8 mouse cellular contexts compared by ENCODE assay signal in the genomic region with DNA sequence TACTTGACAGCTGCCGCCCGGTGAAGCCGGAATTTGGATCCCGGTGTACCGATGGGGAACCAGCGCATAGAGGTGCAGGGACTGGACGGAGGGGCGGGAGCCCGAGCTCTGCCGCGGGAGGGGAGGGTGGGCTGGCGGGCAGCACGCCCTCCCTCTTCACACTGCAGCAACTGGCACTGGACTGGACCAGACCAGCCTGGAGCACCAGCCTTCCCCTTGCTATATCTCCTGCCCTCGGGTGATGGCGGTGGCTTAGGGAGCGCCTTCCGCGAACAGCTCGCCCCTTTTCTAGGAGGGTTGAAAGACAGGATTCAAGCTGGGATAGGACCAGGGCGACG. TPM values are rescaled to one million over a fixed set of nuclear protein-coding genes. Genes with fewer than 3 reads are reported as not detected.
DNase-seq lines count a peak whose midpoint lies in the region; ATAC-seq and TF ChIP-seq lines count a peak whose summit lies in the region.

No protein-coding gene starts in this region.

- H3K4me3 ChIP-seq in embryonic facial prominence, embryonic 12.5 days: peak overlapping the region; percentile 68
- peak overlapping the region; percentile 66 for H3K4me3 ChIP-seq in hindbrain, embryonic 16.5 days (ENCODE audit: low read length)
- peak overlapping the region; percentile 68 for H3K4me3 ChIP-seq in lung, postnatal 0 days (ENCODE audit: low read depth, low read length)
- peak overlapping the region; percentile 70 for H3K4me3 ChIP-seq in stomach, embryonic 16.5 days (replicated peaks; ENCODE audit: low read length)

- no peak for TF ChIP-seq CTCF in lung, postnatal 0 days (IDR thresholded peaks at IDR 0.05)

- peak overlapping the region; percentile 53 for H3K9ac ChIP-seq in embryonic facial prominence, embryonic 12.5 days
- peak overlapping the region; percentile 66 for H3K9ac ChIP-seq in hindbrain, embryonic 16.5 days (ENCODE audit: low read depth, low read length)
- H3K9ac ChIP-seq in lung, postnatal 0 days (replicated peaks; ENCODE audit: low read depth): peak overlapping the region; percentile 26
- H3K9ac ChIP-seq in stomach, embryonic 16.5 days (ENCODE audit: low read length): peak overlapping the region; percentile 69

- 0 out of 2 replicates have a peak, but pooled peaks cover 3% of the 10 kb centered on the region for H3K4me1 ChIP-seq in embryonic facial prominence, embryonic 12.5 days
- H3K4me1 ChIP-seq in hindbrain, embryonic 16.5 days (ENCODE audit: control insufficient read depth, insufficient read depth, low read depth, low read length): peaks cover 8% of the 10 kb centered on the region
- H3K4me1 ChIP-seq in lung, postnatal 0 days (ENCODE audit: insufficient read depth, low read depth, low read length): peaks cover 10% of the 10 kb centered on the region; the same call in 1 of the 2 replicates
- H3K4me1 ChIP-seq in stomach, embryonic 16.5 days (ENCODE audit: control insufficient read depth, insufficient read depth, low read length): no peaks in the 10 kb centered on the region

- no peak for TF ChIP-seq EP300 in lung, postnatal 0 days (IDR thresholded peaks at IDR 0.05)

- no peaks in the 10 kb centered on the region for H3K36me3 ChIP-seq in embryonic facial prominence, embryonic 12.5 days
- H3K36me3 ChIP-seq in hindbrain, embryonic 16.5 days (ENCODE audit: control insufficient read depth, insufficient read depth, low read length): no peaks in the 10 kb centered on the region
- no peaks in the 10 kb centered on the region for H3K36me3 ChIP-seq in lung, postnatal 0 days (ENCODE audit: insufficient read depth, low read length)
- no peaks in the 10 kb centered on the region for H3K36me3 ChIP-seq in stomach, embryonic 16.5 days (ENCODE audit: control insufficient read depth, insufficient read depth, low read length)

- no peaks in the 10 kb centered on the region for H3K9me3 ChIP-seq in embryonic facial prominence, embryonic 12.5 days
- no peaks in the 10 kb centered on the region for H3K9me3 ChIP-seq in hindbrain, embryonic 16.5 days (ENCODE audit: control insufficient read depth, low read length)
- no peaks in the 10 kb centered on the region for H3K9me3 ChIP-seq in lung, postnatal 0 days (ENCODE audit: low read length)
- H3K9me3 ChIP-seq in stomach, embryonic 16.5 days (replicated peaks; ENCODE audit: control insufficient read depth, low read length): no peaks in the 10 kb centered on the region

- no peak overlapping the region for H3K27ac ChIP-seq in embryonic facial prominence, embryonic 12.5 days
- H3K27ac ChIP-seq in hindbrain, embryonic 16.5 days (ENCODE audit: low read depth, low read length): peak overlapping the region; percentile 14
- no peak overlapping the region for H3K27ac ChIP-seq in lung, postnatal 0 days (ENCODE audit: low read length)
- H3K27ac ChIP-seq in stomach, embryonic 16.5 days (ENCODE audit: low read length): no peak overlapping the region

- H3K4me2 ChIP-seq in embryonic facial prominence, embryonic 12.5 days (replicated peaks): peak overlapping the region; percentile 92
- peak overlapping the region; percentile 80 for H3K4me2 ChIP-seq in hindbrain, embryonic 16.5 days (ENCODE audit: low read length)
- H3K4me2 ChIP-seq in lung, postnatal 0 days (replicated peaks; ENCODE audit: low read depth, low read length): peak overlapping the region; percentile 99
- peak overlapping the region; percentile 97 for H3K4me2 ChIP-seq in stomach, embryonic 16.5 days (ENCODE audit: low read depth, low read length)

- peaks cover 18% of the 10 kb centered on the region for H3K27me3 ChIP-seq in embryonic facial prominence, embryonic 12.5 days
- peaks cover 7% of the 10 kb centered on the region for H3K27me3 ChIP-seq in hindbrain, embryonic 16.5 days (replicated peaks; ENCODE audit: control insufficient read depth, insufficient read depth, low read length)
- H3K27me3 ChIP-seq in lung, postnatal 0 days (replicated peaks; ENCODE audit: insufficient read depth, low read length): peaks cover 8% of the 10 kb centered on the region; the same call in 1 of the 2 replicates
- peaks cover 7% of the 10 kb centered on the region for H3K27me3 ChIP-seq in stomach, embryonic 16.5 days (ENCODE audit: control insufficient read depth, insufficient read depth, low read length)

- under 1% methylated on average over 21 of the region's 21 CpGs for WGBS in embryonic facial prominence, embryonic 12.5 days
- WGBS in hindbrain, embryonic 16.5 days: under 1% methylated on average over 20 of the region's 21 CpGs
- 0% methylated on average over 21 of the region's 21 CpGs for WGBS in lung, postnatal 0 days
- under 1% methylated on average over 21 of the region's 21 CpGs for WGBS in stomach, embryonic 16.5 days

- intact Hi-C loops in gastrocnemius, postnatal 14 days (cut with DNase I; ENCODE audit: low total_unique reads): no loop called here

- ATAC-seq in embryonic facial prominence, embryonic 12.5 days (ENCODE audit: insufficient number of reproducible peaks, insufficient read depth, low FRiP score, low TSS enrichment): peak; percentile 75
- ATAC-seq in hindbrain, embryonic 16.5 days: peak; percentile 76
- peak; percentile 65 for ATAC-seq in lung, postnatal 0 days
- peak; percentile 42 for ATAC-seq in stomach, embryonic 16.5 days (ENCODE audit: insufficient read depth, low FRiP score)

- DNase-seq in gastrocnemius, postnatal 14 days: peak; percentile 15
- DNase-seq in gastrocnemius, adult 8-10 months (ENCODE audit: low spot score in 2 of 2): no peak
- peak; percentile 50 for DNase-seq in ES-CJ7 (ENCODE audit: low read depth, low spot score)
- peak; percentile 41 for DNase-seq in lung, postnatal 0 days (ENCODE audit: low spot score)
- DNase-seq in gastrocnemius, postnatal 10 days: no peak

RNA-seq across cellular contexts. Expression of a gene that starts 0.5 kb away (rescaled TPM):
- 1 to 10 TPM; 2.0 to 2.3 TPM for total RNA-seq in gastrocnemius, postnatal 14 days (2021)
- under 1 TPM; 0.75 to 0.99 (median 0.88) TPM for total RNA-seq in gastrocnemius, adult 8-10 months (2022)
- polyA plus RNA-seq in embryonic facial prominence, embryonic 12.5 days (2016; fragmentation: Nextera tagmentation; extraction: Ambion mirVana): 1.0 and 1.1 TPM in 2 replicates
- polyA plus RNA-seq in hindbrain, embryonic 16.5 days (2015; fragmentation: Nextera tagmentation; extraction: Ambion mirVana): 7.8 and 8.6 TPM in 2 replicates
- 0.47 and 0.60 TPM in 2 replicates for polyA plus RNA-seq in lung, postnatal 0 days (2015; fragmentation: Nextera tagmentation; extraction: Ambion mirVana)
- polyA plus RNA-seq in stomach, embryonic 16.5 days (2015; fragmentation: Nextera tagmentation; extraction: Ambion mirVana): 0.37 and 0.51 TPM in 2 replicates
- total RNA-seq in gastrocnemius, postnatal 10 days (2021): 1 to 10 TPM; 5.3 to 5.5 TPM

Comparison
In these comparisons a context has a peak if more than half of its experiments do, and no peak if none do; other contexts are left out.
1. DNase-seq: peak in gastrocnemius, postnatal 14 days (single experiment), ES-CJ7 (single experiment) and lung, postnatal 0 days (single experiment); none in gastrocnemius, adult 8-10 months (0 of 2) and gastrocnemius, postnatal 10 days (single experiment).
2. Peak in every context shown above with its lines, with median percentiles within 50 percentile points of each other: ATAC-seq, H3K4me2 ChIP-seq, H3K4me3 ChIP-seq and H3K9ac ChIP-seq.